Mouse (Mus musculus): ENCODE results near the gene Smurf2. TPM values are rescaled to one million over a fixed set of nuclear protein-coding genes. Genes with fewer than 3 reads are reported as not detected.
A peak's percentile ranks its signal among the peaks of the same experiment; 100 is the strongest.
"Not testable (repeated sequence)": the region's sequence is repeated elsewhere in the genome, so short reads cannot be mapped to it uniquely, and the experiment has no call there.

Smurf2 gene
- polyA plus RNA-seq, 1 experiment from 2014 or later: 20.7 TPM

DNA sequence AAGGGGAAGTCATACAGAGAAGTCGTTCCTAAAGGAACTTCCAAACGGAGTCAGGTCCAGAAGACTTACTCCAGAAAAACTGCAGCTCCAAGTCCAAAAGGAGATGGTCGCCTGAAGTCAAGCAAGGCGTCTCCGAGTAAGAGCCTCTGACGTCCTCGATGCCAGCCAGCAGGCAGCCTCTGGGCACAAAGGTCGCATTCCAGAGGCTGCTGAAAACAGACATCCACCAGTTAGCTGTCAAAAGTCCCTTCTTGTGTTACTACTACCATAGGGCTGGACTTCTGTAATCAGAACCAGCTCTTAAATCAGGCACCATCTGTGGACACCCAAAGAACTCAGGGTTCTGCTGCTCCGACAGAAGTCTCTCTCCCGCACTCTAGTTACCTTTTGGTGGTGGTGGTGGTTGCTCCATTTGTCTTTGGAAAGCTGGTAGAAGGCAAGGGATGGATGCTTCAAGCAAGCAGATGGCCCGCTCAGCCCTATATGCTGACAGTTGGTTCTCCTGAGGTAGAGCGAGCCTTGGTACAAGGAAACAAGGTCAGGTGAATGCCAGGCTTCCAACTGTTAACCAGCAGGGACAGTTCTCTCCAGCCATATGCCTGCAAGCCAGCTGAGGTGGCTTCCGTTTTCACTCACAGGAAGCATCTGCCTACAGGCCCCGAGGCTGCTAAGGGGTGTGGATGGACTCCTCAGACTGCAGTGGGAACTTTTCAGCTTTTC lies 105.8 kb downstream of the Smurf2 start:
- Histone ChIP-seq H3K36me3 (ENCODE audit: control insufficient read depth, insufficient read depth, low read length) (peaks cover 90% of the 10 kb centered on the region), H3K4me2 (ENCODE audit: low read depth, low read length) (no peak overlapping the region), H3K9me3 (ENCODE audit: control insufficient read depth, low read length) (no peaks in the 10 kb centered on the region), H3K27me3 (replicated peaks; ENCODE audit: control insufficient read depth, insufficient read depth, low read length) (no peaks in the 10 kb centered on the region), H3K9ac (ENCODE audit: low read depth, low read length) (no peak overlapping the region), H3K4me3 (ENCODE audit: low read depth, low read length) (no peak overlapping the region), H3K4me1 (ENCODE audit: control insufficient read depth, insufficient read depth, low read length) (no peaks in the 10 kb centered on the region), H3K27ac (replicated peaks; ENCODE audit: low read depth, low read length) (no peak overlapping the region)
- DNase-seq (ENCODE audit: low spot score) (no peak), ATAC-seq (ENCODE audit: low read depth) (no peak)
- 46% methylated on average over 14 of the region's 14 CpGs for WGBS

DNA sequence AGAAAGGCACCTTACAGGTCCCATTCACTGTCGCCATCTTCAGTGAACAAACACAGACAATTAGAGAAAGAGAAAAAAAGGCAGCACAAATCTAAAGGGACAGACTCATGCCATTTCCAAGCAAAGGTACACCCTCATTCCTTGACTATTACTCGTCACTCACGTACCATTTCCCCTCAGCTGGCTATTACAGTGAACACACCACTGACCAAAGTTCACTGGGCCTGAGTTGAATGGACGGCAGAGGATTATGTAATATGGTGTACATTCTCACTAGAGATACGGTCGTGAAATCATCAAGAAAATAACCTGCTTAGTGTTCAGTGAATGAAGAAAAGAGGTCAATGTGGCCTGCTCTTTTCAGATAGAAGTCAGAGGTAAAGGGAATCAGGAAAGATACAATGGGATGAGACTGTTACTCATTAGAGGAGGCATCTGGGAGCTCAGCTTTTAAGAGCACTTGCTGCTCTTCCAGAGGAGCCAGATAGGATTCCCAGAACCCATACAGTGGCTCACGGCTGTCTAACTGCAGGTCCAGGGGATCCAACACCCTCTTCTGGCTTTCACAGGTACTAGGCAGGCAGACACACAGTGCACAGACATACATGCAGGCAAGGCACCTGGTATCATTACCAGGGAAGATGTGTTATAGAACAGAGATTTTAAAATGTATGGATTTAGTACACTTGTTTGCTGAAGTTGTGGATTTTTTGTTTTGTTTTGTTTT lies 107.9 kb downstream of the Smurf2 start:
- H3K9me3 ChIP-seq (ENCODE audit: control insufficient read depth, low read length): no peaks in the 10 kb centered on the region
- H3K36me3 ChIP-seq (ENCODE audit: control insufficient read depth, insufficient read depth, low read length): peaks cover 83% of the 10 kb centered on the region
- no peak overlapping the region for H3K4me2 ChIP-seq (ENCODE audit: low read depth, low read length)
- H3K4me1 ChIP-seq (ENCODE audit: control insufficient read depth, insufficient read depth, low read length): no peaks in the 10 kb centered on the region
- H3K27ac ChIP-seq (replicated peaks; ENCODE audit: low read depth, low read length): no peak overlapping the region
- H3K4me3 ChIP-seq (ENCODE audit: low read depth, low read length): no peak overlapping the region
- no peak overlapping the region for H3K9ac ChIP-seq (ENCODE audit: low read depth, low read length)
- ATAC-seq (ENCODE audit: low read depth) (no peak), DNase-seq (ENCODE audit: low spot score) (no peak)
- H3K27me3 ChIP-seq (replicated peaks; ENCODE audit: control insufficient read depth, insufficient read depth, low read length): no peaks in the 10 kb centered on the region
- WGBS: 92% methylated on average over 7 of the region's 7 CpGs

DNA sequence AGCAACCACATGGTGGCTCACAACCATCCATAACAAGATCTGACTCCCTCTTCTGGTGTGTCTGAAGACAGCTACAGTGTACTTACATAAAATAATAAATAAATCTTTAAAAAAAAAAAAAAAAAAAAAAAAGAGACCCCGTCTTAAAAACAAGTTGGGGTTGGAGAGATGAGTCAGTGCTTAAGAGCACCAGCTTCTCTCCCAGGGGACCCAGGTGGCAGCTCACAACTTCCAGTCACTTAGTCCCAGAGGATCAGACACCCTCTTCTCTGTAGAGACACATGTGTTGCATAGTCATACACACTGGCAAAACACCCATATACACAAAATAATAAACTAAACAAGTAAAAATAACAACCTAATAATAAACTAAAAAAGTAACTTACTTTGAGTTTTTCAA lies 113.1 kb downstream of the Smurf2 start:
- DNase-seq (ENCODE audit: low spot score); H3K9ac ChIP-seq (ENCODE audit: low read depth, low read length); ATAC-seq (ENCODE audit: low read depth); H3K27me3 ChIP-seq (replicated peaks; ENCODE audit: control insufficient read depth, insufficient read depth, low read length); H3K4me2 ChIP-seq (ENCODE audit: low read depth, low read length); H3K4me3 ChIP-seq (ENCODE audit: low read depth, low read length); H3K9me3 ChIP-seq (ENCODE audit: control insufficient read depth, low read length); H3K27ac ChIP-seq (replicated peaks; ENCODE audit: low read depth, low read length); H3K4me1 ChIP-seq (ENCODE audit: control insufficient read depth, insufficient read depth, low read length): not testable (repeated sequence)
- WGBS: 69% methylated on average over 1 of the region's 1 CpGs
- peaks cover 71% of the 10 kb centered on the region for H3K36me3 ChIP-seq (ENCODE audit: control insufficient read depth, insufficient read depth, low read length)

DNA sequence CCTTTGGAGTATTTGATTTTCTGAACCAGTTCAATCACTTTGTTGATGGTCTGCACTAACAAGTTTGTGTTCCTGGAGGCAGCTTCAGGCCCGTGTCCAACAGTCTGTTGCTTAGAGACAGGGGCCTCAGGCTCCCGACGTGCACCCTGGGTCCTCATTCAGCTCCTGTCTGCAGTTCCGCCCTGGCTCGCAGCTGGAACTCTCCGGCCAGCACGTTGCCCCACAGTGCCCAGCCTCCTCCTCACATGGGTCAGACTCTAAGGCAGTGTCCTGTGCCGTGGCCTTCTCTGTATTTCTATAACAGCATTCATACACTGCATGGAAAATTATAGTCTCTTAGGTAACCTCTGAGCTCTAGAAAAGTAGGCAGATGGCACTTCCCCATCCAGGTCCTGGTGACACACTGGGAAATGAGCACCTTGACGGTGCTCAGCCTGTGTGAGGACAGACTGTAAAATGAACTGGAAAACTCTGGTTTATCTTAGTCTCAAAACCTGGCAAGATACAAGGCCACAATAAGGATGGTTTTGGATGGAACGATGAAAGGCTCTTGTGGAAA lies 118.4 kb downstream of the Smurf2 start:
- H3K36me3 ChIP-seq (ENCODE audit: control insufficient read depth, insufficient read depth, low read length): peaks cover 85% of the 10 kb centered on the region
- no peak overlapping the region for H3K4me3 ChIP-seq (ENCODE audit: low read depth, low read length)
- H3K9ac ChIP-seq (ENCODE audit: low read depth, low read length): no peak overlapping the region
- no peaks in the 10 kb centered on the region for H3K27me3 ChIP-seq (replicated peaks; ENCODE audit: control insufficient read depth, insufficient read depth, low read length)
- no peak for ATAC-seq (ENCODE audit: low read depth)
- H3K4me1 ChIP-seq (ENCODE audit: control insufficient read depth, insufficient read depth, low read length): no peaks in the 10 kb centered on the region
- 83% methylated on average over 10 of the region's 10 CpGs for WGBS
- 0 out of 2 replicates have a peak, but pooled peaks cover 5% of the 10 kb centered on the region for H3K9me3 ChIP-seq (ENCODE audit: control insufficient read depth, low read length)
- no peak overlapping the region for H3K27ac ChIP-seq (replicated peaks; ENCODE audit: low read depth, low read length)
- DNase-seq (ENCODE audit: low spot score): no peak
- H3K4me2 ChIP-seq (ENCODE audit: low read depth, low read length): no peak overlapping the region

DNA sequence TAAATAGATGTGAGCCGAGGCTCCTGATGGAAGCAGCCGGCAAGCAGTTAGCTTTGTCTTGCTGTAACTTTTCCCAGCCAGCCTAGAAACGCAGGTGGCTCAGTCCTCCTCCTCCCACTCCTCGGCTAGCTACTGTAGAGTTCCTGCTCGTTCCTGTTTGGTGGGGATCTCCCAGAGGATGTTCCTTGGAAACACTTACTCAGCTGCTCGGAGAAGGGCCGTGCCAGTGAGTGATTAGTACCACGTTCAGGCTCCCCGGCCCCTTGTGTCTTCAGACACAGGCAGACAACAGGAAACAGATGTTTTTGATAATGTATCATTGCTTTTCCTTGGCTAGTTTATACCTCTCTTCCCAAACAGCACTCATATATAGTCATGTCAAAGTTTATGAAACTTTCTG lies 124.8 kb downstream of the Smurf2 start:
- Histone ChIP-seq H3K9ac (ENCODE audit: low read depth, low read length) (no peak overlapping the region; the same call in 1 of the 2 replicates), H3K4me1 (ENCODE audit: control insufficient read depth, insufficient read depth, low read length) (peaks cover 8% of the 10 kb centered on the region; the same call in 1 of the 2 replicates), H3K27ac (replicated peaks; ENCODE audit: low read depth, low read length) (peak overlapping the region; percentile 61), H3K4me3 (ENCODE audit: low read depth, low read length) (no peak overlapping the region), H3K9me3 (ENCODE audit: control insufficient read depth, low read length) (0 out of 2 replicates have a peak, but pooled peaks cover 5% of the 10 kb centered on the region), H3K27me3 (replicated peaks; ENCODE audit: control insufficient read depth, insufficient read depth, low read length) (no peaks in the 10 kb centered on the region), H3K36me3 (ENCODE audit: control insufficient read depth, insufficient read depth, low read length) (peaks cover 61% of the 10 kb centered on the region), H3K4me2 (ENCODE audit: low read depth, low read length) (no peak overlapping the region)
- DNase-seq (ENCODE audit: low spot score): peak; percentile 93
- peak; percentile 90 for ATAC-seq (ENCODE audit: low read depth)
- 29% methylated on average over 9 of the region's 9 CpGs for WGBS

DNA sequence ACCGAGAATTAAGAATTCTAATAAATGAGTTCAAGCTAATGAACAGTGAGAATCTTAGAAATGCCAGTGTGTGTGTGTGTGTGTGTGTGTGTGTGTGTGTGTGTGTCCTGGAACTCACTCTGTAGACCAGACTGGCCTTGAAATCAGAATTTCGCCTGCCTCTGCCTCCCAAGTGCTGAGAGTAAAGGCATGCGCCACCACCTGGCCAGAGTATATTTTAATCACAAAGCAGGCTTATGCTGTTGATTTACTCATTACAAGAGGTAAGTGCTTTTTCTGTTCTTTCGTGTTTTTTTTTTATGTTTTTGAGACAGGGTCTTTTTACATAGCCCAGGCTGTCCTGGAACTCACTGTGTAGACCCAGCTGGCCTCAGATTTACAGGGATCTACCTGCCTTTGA lies 126.7 kb downstream of the Smurf2 start:
- H3K36me3 ChIP-seq (ENCODE audit: control insufficient read depth, insufficient read depth, low read length): peaks cover 45% of the 10 kb centered on the region
- no peaks in the 10 kb centered on the region for H3K27me3 ChIP-seq (replicated peaks; ENCODE audit: control insufficient read depth, insufficient read depth, low read length)
- H3K9ac ChIP-seq (ENCODE audit: low read depth, low read length): no peak overlapping the region
- DNase-seq (ENCODE audit: low spot score): no peak
- H3K4me3 ChIP-seq (ENCODE audit: low read depth, low read length): no peak overlapping the region
- no peak overlapping the region for H3K27ac ChIP-seq (replicated peaks; ENCODE audit: low read depth, low read length)
- H3K9me3 ChIP-seq (ENCODE audit: control insufficient read depth, low read length): 0 out of 2 replicates have a peak, but pooled peaks cover 5% of the 10 kb centered on the region
- peaks cover 12% of the 10 kb centered on the region; the same call in 1 of the 2 replicates for H3K4me1 ChIP-seq (ENCODE audit: control insufficient read depth, insufficient read depth, low read length)
- ATAC-seq (ENCODE audit: low read depth): no peak
- H3K4me2 ChIP-seq (ENCODE audit: low read depth, low read length): no peak overlapping the region
- WGBS: 86% methylated on average over 4 of the region's 4 CpGs

DNA sequence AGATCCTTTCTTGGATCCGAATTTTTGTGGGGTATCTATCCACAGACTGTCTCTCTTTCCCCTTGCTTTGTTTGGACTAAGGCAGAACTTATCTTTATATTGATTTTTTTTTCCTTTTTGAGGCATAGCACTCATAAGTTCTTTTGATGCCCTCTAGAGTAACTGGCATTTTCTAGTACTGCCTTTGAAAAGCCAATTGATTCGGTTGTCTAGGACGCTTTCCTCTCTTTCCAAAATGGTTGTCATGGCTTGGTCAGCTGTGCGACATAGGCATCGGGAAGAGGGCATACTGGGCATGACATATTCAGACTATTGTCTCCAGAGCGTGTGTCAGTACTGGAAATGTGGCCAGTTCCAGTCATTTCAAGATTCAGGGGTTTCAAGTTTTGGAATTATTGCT lies 130.9 kb downstream of the Smurf2 start:
- ATAC-seq (ENCODE audit: low read depth) (no peak), DNase-seq (ENCODE audit: low spot score) (peak; percentile 45)
- Histone ChIP-seq H3K9ac (ENCODE audit: low read depth, low read length) (peak overlapping the region; percentile 100), H3K9me3 (ENCODE audit: control insufficient read depth, low read length) (no peaks in the 10 kb centered on the region), H3K4me1 (ENCODE audit: control insufficient read depth, insufficient read depth, low read length) (peaks cover 9% of the 10 kb centered on the region), H3K27me3 (replicated peaks; ENCODE audit: control insufficient read depth, insufficient read depth, low read length) (no peaks in the 10 kb centered on the region), H3K4me3 (ENCODE audit: low read depth, low read length) (peak overlapping the region; percentile 93), H3K27ac (replicated peaks; ENCODE audit: low read depth, low read length) (peak overlapping the region; percentile 100), H3K4me2 (ENCODE audit: low read depth, low read length) (peak overlapping the region; percentile 82), H3K36me3 (ENCODE audit: control insufficient read depth, insufficient read depth, low read length) (peaks cover 47% of the 10 kb centered on the region)
- WGBS: under 1% methylated on average over 6 of the region's 6 CpGs

DNA sequence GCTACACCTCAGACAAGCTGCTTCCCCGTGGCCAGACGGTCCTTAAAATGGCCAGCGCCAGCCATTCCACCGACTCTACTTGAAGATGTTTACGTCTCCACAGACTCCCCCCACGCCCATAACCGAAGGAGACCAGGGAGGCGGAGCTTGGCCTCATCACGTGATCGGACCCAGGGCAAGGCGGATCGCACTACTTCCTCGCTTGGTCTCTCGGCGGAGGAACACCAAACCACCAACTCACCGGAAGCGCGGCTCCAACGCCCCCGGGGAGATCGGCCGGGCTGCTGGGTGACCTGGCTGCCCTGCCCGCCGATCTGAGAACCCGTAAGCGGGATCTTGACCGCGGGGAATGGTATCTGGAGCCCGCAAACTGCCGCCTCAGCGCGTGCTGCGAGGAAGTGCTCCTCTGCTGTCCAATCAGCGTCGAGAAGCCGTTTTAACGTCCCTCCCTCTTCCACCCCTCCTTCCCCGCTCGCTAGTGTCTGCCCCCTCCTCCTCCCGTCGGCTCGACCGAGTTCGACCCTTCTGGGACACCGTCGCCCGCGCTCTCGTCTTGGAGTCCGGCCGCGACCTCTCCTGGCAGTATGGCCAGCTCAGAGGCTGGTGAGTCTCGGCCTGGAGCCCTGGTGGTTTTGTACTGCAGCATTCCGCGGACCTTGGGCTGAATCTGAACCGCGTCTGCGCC lies 131.6 kb downstream of the Smurf2 start, which contains the start of the genes Ddx5 and Cep95:
Ddx5 (minus strand) TSS at position 411 of the 685 bp plus-strand sequence.
Cep95 (plus strand) TSS at position 478 of the 685 bp plus-strand sequence.
- Histone ChIP-seq H3K27me3 (replicated peaks; ENCODE audit: control insufficient read depth, insufficient read depth, low read length) (no peaks in the 10 kb centered on the region), H3K9ac (ENCODE audit: low read depth, low read length) (peak within 1 kb of the TSS; percentile 100), H3K36me3 (ENCODE audit: control insufficient read depth, insufficient read depth, low read length) (peaks cover 50% of the 10 kb centered on the region), H3K9me3 (ENCODE audit: control insufficient read depth, low read length) (no peaks in the 10 kb centered on the region), H3K27ac (replicated peaks; ENCODE audit: low read depth, low read length) (peak within 1 kb of the TSS; percentile 100), H3K4me2 (ENCODE audit: low read depth, low read length) (peak within 1 kb of the TSS; percentile 82), H3K4me3 (ENCODE audit: low read depth, low read length) (peak within 1 kb of the TSS; percentile 93), H3K4me1 (ENCODE audit: control insufficient read depth, insufficient read depth, low read length) (peaks cover 9% of the 10 kb centered on the region)
- WGBS: 0% methylated on average over 57 of the region's 58 CpGs
- ATAC-seq (ENCODE audit: low read depth) (peak; percentile 92), DNase-seq (ENCODE audit: low spot score) (peak; percentile 99)

All from embryonic facial prominence, embryonic 14.5 days (tissue).